Mouse (Mus musculus) forebrain, embryonic 16.5 days (tissue): ENCODE measurements around the gene Slc5a10. TPM values are rescaled to one million over a fixed set of nuclear protein-coding genes. Genes with fewer than 3 reads are reported as not detected.
"Not testable (repeated sequence)": the region's sequence is repeated elsewhere in the genome, so short reads cannot be mapped to it uniquely, and the experiment has no call there.

Source experiments
- ATAC-seq: fragments of 200-750 bp; cut with Nextera tagmentation; 2 replicates; pipeline ENCODE4 v1.8.0; 2017; ENCODE audit warnings: mild to moderate bottlenecking, moderate library complexity
- H3K27ac ChIP-seq: fragments of 300-500 bp; sonication (generic); 2 replicates; pipeline ENCODE4 v1.5.1; 2014; ENCODE audit warnings: low read length, control low read depth
- H3K27me3 ChIP-seq: fragments of 300-500 bp; sonication (generic); replicated peaks from 2 replicates; pipeline ENCODE4 v1.6.1; 2014; ENCODE audit warnings: low read length; ENCODE audit not compliant: control insufficient read depth, insufficient read depth
- H3K36me3 ChIP-seq: fragments of 300-500 bp; sonication (generic); 2 replicates; pipeline ENCODE4 v1.6.1; 2014; ENCODE audit not compliant: control insufficient read depth, insufficient read depth
- H3K4me1 ChIP-seq: fragments of 300-500 bp; sonication (generic); replicated peaks from 2 replicates; pipeline ENCODE4 v1.6.1; 2014; ENCODE audit warnings: low read length; ENCODE audit not compliant: control insufficient read depth, insufficient read depth
- H3K4me2 ChIP-seq: fragments of 300-500 bp; sonication (generic); 2 replicates; pipeline ENCODE4 v1.6.1; 2014; ENCODE audit warnings: mild to moderate bottlenecking, low read length, control low read depth
- H3K4me3 ChIP-seq: fragments of 300-500 bp; sonication (generic); replicated peaks from 2 replicates; pipeline ENCODE4 v1.5.1; 2014; ENCODE audit warnings: mild to moderate bottlenecking, low read length, control low read depth
- H3K9ac ChIP-seq: fragments of 300-500 bp; sonication (generic); replicated peaks from 2 replicates; pipeline ENCODE4 v1.6.1; 2014; ENCODE audit warnings: low read depth, low read length, control low read depth
- H3K9me3 ChIP-seq: fragments of 300-500 bp; sonication (generic); 2 replicates; pipeline ENCODE4 v1.6.1; 2016; ENCODE audit warnings: low read length; ENCODE audit not compliant: control insufficient read depth
- WGBS: fragments of 180-500 bp; shearing (Covaris S2); extraction: QIAGEN DNeasy Blood & Tissue Kit; methylation state at CpG from one replicate; pipeline ENCODE4 v1.1.7; 2014; 5-methylcytosine and 5-hydroxymethylcytosine counted together
- polyA plus RNA-seq: library from polyadenylated mRNA; unstranded; fragments of >200 nt; fragmentation: Nextera tagmentation; extraction: Ambion mirVana; gene quantifications from 2 replicates; pipeline ENCODE4 v1.2.1, GENCODE M21; 2015

The Slc5a10 gene
- polyA plus RNA-seq, 1 experiment from 2014 or later, result not detected

DNA sequence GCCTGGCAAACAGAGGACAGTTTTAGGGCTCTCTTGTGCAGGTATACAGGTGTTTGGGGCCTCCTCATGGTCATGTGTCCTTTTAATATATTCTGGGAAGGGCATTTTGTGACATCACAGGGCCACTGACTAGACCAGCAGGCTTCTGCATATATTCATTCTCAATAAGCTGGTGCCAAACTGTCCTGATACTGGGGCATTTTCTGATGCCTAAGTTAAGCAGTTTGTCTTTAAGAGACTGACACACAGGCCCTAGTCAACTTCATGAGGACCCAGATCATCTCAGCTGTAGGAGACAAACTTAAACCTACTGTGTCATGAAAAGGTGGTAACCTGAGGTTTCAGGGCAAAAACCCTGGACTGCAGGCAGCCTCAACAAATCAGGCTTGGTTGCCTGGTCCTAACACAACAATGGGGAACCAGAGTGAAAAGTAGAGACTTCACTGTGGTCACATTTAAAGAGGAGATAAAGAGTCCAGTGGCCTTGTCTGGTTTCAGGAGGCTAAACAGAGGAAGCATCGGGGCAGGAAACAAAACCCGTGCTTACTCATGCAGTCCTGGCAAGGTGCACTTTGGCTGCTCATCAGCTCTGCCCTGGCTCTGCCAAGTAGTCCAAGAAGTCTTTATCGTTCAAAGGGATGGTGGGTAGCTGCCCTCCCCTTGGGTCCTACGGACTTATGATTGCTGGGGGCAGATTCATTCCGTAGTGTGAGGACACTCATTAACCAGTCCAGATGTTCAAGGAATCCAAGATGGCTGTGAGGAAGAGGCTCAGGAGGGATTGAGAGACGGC is 72.5 kb downstream of the Slc5a10 start:
- no peaks in the 10 kb centered on the region for H3K9me3 ChIP-seq
- 83% methylated on average over 6 of the region's 6 CpGs for WGBS

DNA sequence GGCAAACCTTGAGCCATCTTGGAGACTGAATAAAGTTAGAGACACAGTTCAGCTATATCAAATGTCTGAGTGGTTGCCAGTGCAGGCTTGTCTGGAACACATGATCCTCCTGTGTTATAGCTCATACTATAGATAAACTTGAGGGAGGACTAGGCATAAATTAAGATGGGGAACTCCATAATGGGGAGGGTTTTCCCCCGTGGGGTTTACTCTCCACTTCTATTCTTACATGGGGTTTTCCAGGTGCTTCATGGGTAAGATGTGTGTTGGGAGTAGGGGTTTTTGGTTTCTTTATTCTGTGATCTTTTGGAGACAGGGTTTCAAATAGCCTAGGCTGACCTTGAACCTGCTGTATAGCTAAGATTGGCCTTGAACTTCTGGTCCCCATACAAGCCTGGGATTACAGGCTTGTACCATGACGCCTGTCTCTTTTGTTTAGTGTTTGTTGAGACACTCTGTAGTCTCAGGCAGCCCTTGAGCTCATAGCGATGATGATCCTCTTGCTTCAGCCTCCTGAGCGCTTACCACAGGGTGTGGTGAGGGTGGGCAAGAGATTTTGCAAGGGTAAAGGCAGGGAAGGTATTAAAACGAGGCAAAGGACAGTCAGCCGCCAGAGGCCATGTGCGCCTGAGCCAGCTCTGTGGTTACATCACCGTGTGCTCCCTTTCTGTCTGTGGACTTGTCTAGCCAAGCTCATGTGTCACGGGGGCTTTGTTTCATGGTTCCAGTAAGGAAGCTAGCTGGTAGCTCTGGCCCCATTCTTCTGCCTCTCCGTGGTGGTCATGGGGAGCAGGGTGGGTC is 73.3 kb downstream of the Slc5a10 start:
- no peaks in the 10 kb centered on the region for H3K9me3 ChIP-seq
- no peaks in the 10 kb centered on the region for H3K4me1 ChIP-seq
- H3K36me3 ChIP-seq, result no peaks in the 10 kb centered on the region
- no peaks in the 10 kb centered on the region for H3K27me3 ChIP-seq
- no peak overlapping the region for H3K4me3 ChIP-seq
- no peak overlapping the region for H3K9ac ChIP-seq
- ATAC-seq, result no peak
- 77% methylated on average over 10 of the region's 10 CpGs for WGBS
- H3K27ac ChIP-seq, result no peak overlapping the region
- no peak overlapping the region for H3K4me2 ChIP-seq

More for the DNA sequence above, 72.5 kb downstream of the Slc5a10 start:
- no peak overlapping the region for H3K4me2 ChIP-seq
- no peaks in the 10 kb centered on the region for H3K27me3 ChIP-seq
- no peak overlapping the region for H3K4me3 ChIP-seq
- H3K36me3 ChIP-seq, result no peaks in the 10 kb centered on the region
- no peaks in the 10 kb centered on the region for H3K4me1 ChIP-seq
- ATAC-seq, result no peak
- no peak overlapping the region for H3K9ac ChIP-seq
- no peak overlapping the region for H3K27ac ChIP-seq

- Histone ChIP-seq H3K9ac (no peak overlapping the region), H3K4me1 (no peaks in the 10 kb centered on the region), H3K27me3 (no peaks in the 10 kb centered on the region), H3K9me3 (no peaks in the 10 kb centered on the region), H3K27ac (no peak overlapping the region), H3K4me2 (no peak overlapping the region), H3K36me3 (no peaks in the 10 kb centered on the region), H3K4me3 (no peak overlapping the region)
- ATAC-seq, result no peak
- WGBS, result 65% methylated on average over 2 of the region's 2 CpGs
These were observed 74.1 kb downstream of the Slc5a10 start for GRCm38 (mm10) chr11:61646499-61647039.

DNA sequence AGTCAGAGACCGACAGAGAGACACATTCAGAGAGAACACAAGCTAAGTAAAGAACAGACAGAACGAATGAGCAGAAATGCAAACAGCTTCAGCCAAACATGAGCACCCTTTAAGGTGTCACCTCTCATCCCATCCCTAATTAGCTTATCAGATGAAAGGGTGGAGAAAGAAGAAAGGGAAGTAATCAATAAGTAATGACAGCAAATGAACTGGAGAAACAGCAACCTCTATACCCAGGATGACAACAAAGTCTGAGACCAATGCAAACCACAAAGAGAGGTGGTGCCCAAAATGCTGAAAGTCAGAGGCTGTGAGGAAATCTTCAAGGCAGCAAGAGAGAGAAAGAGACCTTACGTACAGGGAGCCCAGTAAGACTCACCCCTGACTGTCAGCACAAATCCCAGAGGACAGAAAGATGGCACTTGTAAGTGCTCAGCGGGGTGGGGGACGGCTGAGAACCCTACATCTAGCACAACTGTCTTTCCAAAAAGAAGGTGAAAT is 75.2 kb downstream of the Slc5a10 start:
- no peak overlapping the region for H3K9ac ChIP-seq
- no peak for ATAC-seq
- H3K27me3 ChIP-seq, result no peaks in the 10 kb centered on the region
- no peak overlapping the region for H3K27ac ChIP-seq
- H3K4me1 ChIP-seq, result no peaks in the 10 kb centered on the region
- H3K4me2 ChIP-seq, result no peak overlapping the region
- no peaks in the 10 kb centered on the region for H3K9me3 ChIP-seq
- no peak overlapping the region for H3K4me3 ChIP-seq
- WGBS, result 84% methylated on average over 5 of the region's 5 CpGs
- no peaks in the 10 kb centered on the region for H3K36me3 ChIP-seq

GRCm38 (mm10) chr11:61644576-61645326 is 75.9 kb downstream of the Slc5a10 start:
- no peaks in the 10 kb centered on the region for H3K9me3 ChIP-seq
- no peak for ATAC-seq
- H3K27me3 ChIP-seq, result no peaks in the 10 kb centered on the region
- H3K4me3 ChIP-seq, result no peak overlapping the region
- WGBS, result 60% methylated on average over 11 of the region's 11 CpGs
- H3K4me1 ChIP-seq, result no peaks in the 10 kb centered on the region
- no peaks in the 10 kb centered on the region for H3K36me3 ChIP-seq
- H3K9ac ChIP-seq, result no peak overlapping the region
- no peak overlapping the region for H3K4me2 ChIP-seq
- no peak overlapping the region for H3K27ac ChIP-seq

GRCm38 (mm10) chr11:61643184-61643961 is 77.3 kb downstream of the Slc5a10 start:
- Histone ChIP-seq H3K9me3 (no peaks in the 10 kb centered on the region), H3K27ac (no peak overlapping the region), H3K4me1 (no peaks in the 10 kb centered on the region), H3K36me3 (no peaks in the 10 kb centered on the region), H3K4me3 (no peak overlapping the region), H3K4me2 (no peak overlapping the region), H3K27me3 (no peaks in the 10 kb centered on the region), H3K9ac (no peak overlapping the region)
- 78% methylated on average over 5 of the region's 5 CpGs for WGBS
- no peak for ATAC-seq

- Histone ChIP-seq H3K27ac (no peak overlapping the region), H3K27me3 (no peaks in the 10 kb centered on the region), H3K4me3 (no peak overlapping the region), H3K36me3 (no peaks in the 10 kb centered on the region), H3K9me3 (no peaks in the 10 kb centered on the region), H3K4me1 (no peaks in the 10 kb centered on the region), H3K9ac (no peak overlapping the region), H3K4me2 (no peak overlapping the region)
- ATAC-seq, result no peak
- 86% methylated on average over 7 of the region's 7 CpGs for WGBS
These were observed 78.5 kb downstream of the Slc5a10 start for GRCm38 (mm10) chr11:61642106-61642505.

DNA sequence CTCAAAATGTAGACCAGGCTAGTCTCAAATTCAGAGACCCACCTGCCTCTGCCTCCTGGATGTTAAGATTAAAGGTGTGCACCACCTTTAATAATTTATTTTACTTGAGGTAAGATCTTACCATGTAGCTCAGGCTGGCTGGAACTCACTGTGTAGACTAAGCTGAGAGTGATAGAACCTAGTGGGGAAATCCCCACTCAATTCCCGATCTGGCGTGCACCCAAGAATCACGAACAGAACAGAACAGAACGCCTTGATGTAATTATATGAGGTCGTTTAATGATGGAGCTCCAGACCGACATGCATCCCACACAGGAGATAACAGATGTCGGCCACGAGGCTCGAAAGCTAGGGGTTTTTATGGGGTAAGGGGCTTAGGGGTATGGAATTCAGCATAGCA is 80.0 kb downstream of the Slc5a10 start:
- not testable (repeated sequence) for H3K4me2 ChIP-seq, ATAC-seq, H3K27me3 ChIP-seq, H3K36me3 ChIP-seq, H3K9me3 ChIP-seq, H3K4me1 ChIP-seq, H3K27ac ChIP-seq, H3K4me3 ChIP-seq, H3K9ac ChIP-seq
- 52% methylated on average over 9 of the region's 9 CpGs for WGBS
